Mouse (Mus musculus): Measurements from ENCODE around the gene Arhgap25.
"Not testable (repeated sequence)": the region's sequence is repeated elsewhere in the genome, so short reads cannot be mapped to it uniquely, and the experiment has no call there.

The Arhgap25 gene

DNA sequence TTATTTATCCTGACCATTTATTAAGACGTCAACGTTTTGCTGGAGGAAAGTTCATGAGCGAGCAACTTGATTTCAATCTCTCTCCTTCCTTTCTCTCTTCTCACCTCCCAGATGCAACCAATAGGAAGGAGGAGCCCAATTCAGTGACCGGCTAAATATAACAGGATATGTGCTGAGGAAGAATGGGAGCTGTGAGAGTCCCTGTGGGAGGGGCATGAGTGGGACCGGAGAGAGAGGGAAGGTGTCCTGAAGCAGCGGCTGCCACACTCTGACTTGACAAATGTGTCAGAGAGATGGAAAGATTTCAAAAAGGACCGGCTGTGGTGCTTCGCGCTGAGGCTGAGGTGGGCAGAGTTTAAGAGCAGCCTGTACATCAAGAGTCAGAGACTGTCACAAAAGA is 2.6 kb upstream of the Arhgap25 start:
- peak; percentile 79 for DNase-seq (ENCODE audit: low read depth)

DNA sequence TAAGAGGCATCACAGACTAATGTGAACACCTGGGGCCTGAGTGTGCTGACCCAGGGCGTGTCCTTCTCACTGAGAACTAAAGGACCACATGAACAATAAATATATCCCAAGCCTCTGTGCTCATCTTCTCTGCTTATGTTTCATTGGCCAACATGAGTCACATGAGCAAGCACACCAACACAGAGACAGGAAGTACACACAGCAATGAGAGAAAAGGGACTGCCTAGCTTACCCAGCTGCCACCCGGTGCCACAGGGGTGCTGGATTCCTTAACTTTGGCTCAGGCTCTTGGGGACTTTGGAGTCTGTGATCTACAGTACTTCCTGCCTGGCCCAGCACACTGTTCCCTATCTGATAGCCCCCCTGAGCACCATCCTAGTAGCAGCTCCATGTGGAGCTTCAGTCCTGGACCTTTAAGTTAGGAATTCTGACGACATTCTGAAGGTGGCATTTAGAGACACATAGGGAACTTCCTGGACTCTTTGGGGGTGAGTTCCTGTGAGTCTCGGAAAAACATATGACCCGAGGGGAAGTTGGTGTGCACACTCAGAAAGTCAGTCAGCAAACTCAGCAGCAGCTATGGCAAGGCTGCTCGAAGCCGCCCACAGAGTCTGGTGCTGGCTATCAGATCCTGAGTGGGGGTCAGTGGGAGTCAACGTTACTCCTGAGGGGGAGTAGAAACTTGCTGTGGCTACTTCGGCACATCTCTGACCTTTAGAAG is 2.0 kb upstream of the Arhgap25 start:
- DNase-seq (ENCODE audit: low read depth) = peak; percentile 86

DNA sequence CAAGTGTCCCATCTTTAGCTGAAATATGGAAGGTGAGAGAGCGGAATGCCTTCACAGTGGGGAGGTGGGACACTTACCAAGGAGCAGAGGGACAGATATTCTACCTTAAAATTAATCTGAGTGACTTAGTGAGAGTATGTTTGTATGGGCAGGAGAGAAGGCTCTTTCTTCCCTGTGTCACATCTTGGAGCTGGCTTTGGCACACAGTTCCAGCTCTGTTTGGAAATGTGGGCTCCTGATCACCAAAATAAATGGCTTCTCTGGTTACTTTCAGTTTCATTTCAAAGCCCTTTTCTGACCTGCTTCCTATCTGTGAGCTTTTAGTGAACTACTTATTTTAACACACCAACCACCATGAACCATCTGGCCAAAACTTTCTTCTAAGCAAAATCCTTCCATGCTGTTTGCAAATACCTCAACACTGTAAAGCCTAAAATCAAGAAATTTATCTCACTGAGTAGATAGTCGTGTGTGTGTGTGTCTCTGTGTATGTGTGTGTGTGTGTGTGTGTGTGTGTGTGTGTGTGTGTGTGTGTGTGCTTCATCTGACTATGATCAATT is 1.5 kb downstream of the Arhgap25 start:
- peak; percentile 81 for DNase-seq (ENCODE audit: low read depth)

DNA sequence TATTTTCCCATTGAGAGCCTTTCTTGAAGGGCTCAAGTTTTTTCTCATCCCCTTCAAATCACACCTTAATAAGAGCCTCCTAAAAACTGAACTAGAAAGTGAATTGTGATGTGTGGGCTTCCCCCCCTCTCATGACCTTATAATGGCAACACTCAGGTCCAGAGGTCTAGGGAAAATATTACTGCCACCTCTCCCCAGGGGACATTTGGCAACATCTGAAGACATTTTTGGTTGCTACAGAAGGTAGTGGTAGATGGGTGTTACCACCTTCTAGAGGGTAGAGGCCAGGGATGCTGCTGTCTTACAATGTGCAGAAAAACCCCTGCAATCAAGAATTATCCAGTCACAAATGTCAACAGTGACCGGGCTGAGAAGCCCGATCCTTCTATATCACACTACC is 2.7 kb downstream of the Arhgap25 start:
- DNase-seq (ENCODE audit: low read depth) = peak; percentile 45

DNA sequence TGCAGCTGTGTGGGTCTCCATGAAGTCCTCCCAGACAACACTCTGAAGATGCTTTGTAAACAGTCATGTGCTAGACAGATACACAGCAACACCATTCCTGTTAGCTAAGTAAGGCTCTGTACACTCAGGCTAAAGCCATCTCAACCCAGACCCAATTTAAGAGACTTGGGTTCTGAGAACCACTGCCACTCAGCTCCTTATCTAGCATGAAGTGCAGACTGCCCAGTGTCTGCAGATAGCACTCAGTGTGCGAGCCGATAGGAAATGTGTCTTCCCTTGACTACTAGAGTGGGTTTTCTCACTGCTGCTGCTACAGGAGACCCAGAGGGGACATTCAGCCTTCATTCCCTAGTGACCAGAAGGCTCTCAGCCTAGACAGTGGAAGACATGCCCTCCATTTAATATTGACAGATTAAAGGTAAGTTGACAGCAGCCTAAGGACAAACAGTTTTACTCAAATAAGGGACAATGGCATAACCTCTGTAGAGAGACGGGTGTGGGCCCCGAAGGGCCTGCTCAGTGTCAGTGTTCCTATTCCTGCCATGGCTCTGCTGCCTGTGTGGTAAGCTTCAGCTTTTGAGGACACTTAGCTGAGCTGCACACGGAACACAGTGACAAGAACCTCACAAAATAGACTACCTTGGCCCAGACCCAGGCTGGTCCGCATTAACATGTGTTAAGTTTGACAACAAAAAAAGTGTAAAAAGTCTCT is 5.1 kb downstream of the Arhgap25 start:
- no peak for DNase-seq (ENCODE audit: low read depth)

DNA sequence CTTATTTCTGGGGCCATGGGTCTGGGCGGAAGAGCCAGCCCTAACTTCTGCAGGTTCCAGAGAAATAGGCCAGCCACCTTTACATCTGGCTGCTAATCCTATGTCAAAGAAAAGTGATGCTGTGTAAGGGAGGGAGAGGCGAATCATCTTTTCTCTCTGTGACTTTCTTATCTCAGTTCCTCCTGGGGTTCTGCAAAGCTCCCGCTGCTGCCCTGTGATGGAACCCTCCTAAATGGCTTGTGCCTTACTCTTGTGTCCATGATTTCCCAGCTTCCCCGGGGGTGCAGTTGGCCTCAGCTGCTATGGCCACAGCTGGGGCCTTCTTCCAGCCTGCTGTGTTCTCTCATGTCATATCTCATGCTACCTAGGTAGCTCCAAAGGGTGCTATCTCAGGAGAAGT is 5.7 kb downstream of the Arhgap25 start:
- no peak for DNase-seq (ENCODE audit: low read depth)

DNA sequence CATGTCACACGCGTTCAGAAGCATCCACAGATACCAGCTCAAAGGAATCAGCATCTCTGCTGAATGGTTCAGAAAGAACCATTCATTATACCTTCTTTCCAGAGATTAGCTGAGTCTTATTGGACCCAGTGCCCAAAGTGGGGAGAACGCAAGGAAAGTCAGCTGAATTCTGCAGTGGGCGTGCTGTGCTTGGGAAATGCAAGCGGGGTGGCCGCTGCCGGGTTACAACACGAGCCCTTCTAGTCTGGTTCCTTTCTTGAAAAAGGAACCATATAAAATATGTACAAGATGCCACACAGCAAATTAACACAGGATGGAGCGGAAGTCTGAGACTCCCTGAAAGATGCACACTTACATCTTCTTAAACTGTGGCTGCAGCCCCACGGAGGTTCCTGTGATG is 7.9 kb downstream of the Arhgap25 start:
- DNase-seq (ENCODE audit: low read depth) = no peak

DNA sequence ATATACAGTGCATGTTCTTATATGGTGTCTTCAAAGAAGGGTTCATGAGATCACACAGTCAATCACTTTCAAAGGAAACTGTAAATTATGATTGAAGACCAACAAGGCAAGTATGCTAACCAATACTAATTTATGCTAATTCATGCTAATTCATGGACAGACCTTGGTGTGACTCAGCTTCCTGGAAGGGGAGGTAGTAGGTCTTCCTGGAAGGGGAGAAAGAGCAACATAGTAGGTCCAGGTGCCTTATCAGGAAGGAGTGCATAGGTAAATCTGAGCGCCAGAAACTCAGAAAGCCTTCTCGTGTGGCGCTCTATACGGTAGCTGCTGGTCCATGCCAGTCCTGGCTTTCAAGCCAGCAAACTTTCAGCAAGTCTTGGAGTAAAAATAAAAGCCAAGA is 8.8 kb downstream of the Arhgap25 start:
- DNase-seq (ENCODE audit: low read depth) = peak; percentile 60

DNA sequence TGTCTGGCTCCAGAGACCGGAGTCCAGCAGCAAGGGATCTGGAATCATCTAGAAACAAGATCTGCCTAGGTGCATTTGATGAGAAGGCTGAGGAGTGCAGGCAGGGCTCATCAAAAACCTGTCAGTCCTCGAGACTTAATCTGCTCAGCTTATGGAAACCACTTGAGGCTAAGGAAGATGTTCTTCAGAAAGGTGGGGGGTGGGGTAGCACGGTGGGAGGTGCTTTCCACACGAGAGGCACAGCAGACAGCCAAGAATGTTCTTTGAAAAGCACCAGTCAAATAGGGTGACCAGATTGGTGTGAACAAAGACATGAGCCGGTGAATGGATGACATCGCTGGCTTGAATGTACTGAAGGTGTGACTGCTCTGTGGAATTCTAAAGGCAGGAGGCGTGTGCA is 9.3 kb downstream of the Arhgap25 start:
- DNase-seq (ENCODE audit: low read depth) = peak; percentile 52

DNA sequence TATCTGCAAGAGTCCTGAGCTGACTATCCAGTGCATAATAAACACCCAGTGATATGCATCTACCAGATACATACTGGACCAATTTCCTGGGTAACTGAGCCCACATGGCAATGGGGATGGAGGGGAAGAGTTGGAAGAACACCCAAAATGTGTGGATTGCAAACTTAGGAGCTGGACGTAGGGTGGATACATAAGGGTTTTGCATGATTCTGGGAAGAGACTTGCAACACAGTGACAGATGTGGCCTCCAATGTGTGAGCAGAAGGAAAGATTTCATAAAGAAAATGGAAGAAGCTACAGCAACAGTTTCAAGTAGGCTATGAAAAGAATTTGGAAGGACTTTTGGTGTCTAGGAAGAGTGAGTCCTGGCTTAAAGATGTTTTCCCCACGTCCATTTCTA is 10.0 kb downstream of the Arhgap25 start:
- no peak for DNase-seq (ENCODE audit: low read depth)

DNA sequence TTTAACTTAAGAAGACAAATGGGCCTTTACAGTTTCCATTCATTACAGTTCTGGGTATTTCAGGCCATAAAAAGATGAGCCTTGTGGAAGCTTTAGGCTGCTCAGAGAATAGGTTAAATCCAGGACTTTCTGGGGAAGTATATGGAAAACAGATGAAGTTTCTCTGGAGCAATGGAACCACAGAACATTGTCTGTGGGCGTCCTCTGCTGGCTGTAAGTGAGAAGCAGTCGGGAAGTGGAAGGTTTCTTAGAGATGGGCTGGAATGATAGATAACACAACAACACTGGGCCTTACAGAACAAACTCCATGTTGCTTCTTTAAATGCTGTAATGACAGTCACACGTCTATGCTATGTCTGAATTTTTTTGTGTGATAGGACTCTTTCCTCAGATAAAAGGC is 10.8 kb downstream of the Arhgap25 start:
- DNase-seq (ENCODE audit: low read depth) = no peak

DNA sequence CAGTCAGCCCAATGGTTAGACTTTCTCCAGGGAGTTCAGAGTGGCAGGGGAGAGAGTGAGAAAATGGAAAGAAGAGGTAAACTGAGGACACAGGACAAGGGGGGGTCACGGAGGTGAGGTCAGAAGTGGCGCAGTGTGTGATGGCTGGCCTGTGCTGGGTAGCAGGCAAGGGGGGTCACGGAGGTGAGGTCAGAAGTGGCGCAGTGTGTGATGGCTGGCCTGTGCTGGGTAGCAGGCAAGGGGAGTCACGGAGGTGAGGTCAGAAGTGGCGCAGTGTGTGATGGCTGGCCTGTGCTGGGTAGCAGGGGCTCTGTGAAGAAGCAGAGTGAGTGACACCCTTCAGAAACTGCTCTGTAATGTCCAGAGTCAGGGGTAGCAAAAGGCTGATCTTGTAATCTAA is 11.4 kb downstream of the Arhgap25 start:
- not testable (repeated sequence) for DNase-seq (ENCODE audit: low read depth)

DNA sequence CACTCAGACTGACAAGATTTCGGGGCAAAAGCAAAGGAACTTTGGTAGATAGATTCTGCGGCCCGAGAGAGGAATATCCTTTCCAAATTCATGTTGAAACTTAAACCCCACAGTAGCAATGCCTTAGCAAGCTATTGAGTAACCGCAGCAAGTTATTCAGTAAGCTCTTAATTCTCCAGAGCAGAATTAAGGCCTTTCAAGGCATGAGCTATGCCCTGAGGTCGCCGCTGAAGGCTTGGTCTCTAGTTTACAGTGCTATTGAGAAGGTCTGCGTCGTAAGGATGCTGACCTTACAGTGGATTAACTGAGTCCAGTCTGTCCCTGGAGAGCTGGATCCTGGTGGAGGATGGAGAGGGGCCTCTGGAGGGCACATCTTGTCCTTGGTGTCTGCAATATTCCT is 12.5 kb downstream of the Arhgap25 start:
- DNase-seq (ENCODE audit: low read depth) = no peak

DNA sequence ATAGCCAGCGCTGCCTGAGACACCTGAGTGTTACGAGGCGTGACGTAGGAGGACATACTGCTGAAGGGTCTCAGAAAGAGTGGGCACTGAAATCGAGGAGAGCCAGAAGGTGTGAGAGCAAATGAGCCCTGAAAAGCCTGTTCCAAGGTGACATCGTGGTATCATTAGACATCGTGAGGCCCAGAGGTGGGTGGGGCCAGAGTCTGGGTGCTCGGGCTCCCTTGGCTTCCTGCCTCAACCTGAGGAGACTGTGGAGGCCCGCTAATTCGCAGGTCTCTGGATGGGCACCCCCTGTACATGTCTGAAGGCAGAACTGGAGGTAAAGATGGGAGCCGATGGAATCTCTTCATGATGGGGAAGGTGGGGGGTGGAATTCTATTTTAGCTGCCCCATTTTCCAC is 13.2 kb downstream of the Arhgap25 start:
- no peak for DNase-seq (ENCODE audit: low read depth)

DNA sequence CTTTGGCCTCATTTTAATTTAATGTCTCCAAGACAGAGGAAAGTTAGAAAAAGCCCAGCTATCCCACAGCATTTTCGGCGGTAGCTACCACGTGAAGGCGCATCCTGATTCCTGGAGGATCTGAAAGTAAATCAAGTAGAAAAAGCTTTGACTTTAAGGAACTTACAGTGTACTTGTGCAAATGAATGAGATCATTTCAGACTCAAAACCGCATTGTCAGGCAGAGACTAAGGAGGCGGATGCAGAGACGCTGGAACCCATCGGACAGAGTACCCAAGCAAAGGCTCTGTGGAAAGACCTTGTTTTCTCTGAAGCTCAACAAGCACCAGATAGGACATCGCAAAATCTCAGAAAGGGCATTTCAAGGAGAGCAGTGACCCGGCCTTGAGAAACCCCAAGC is 14.4 kb downstream of the Arhgap25 start:
- DNase-seq (ENCODE audit: low read depth) = no peak

DNA sequence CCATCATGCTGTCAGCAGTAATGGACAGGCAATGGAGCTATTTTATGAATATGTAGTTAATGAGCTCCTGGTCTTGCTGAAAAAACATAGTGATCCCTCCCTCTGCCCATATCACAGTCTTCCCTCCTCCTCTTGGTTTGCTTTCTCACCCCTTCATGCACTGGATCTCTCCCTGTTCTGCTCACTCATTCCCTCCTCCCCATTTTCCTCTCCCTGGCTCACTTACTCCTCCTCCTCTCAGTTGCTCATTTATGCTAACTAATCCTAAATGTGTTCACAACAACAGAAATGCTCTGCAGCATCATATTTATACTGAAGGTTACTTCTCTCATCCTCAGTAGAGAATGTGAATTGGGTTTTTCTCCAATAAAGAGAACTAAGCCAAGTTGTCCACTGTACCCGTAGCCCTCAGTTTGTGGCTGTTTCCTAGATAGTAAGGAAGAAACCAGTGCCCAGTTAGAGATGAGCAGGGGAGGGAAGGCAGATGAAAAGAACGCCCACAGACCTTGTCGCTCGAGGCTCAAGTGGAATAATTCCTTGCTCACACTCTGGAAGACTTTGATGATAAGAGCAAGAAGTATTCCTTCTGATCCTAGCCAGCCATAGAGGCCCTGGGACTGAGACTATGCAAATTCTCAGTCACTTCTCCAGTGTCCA is 15.2 kb downstream of the Arhgap25 start:
- no peak for DNase-seq (ENCODE audit: low read depth)

DNA sequence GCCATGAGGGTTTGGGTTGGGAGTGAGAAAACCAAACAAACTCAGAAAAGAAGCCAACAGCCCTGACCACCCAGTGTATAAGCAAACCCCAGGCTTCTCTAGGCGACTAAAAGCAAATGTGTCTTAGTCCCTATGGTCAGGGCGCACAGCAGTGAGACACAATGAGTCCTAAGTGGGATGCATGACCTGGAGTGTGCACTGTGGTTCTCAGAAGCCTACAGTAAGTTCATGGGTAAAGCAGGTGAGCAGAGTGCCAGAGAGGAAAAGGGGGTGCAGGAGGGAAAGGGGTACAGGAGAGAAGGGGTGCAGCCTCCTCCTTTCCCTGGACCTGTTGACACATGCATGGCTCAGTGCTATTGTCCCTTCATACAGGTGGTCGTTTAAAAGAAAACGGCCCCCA is 18.7 kb downstream of the Arhgap25 start:
- no peak for DNase-seq (ENCODE audit: low read depth)

DNA sequence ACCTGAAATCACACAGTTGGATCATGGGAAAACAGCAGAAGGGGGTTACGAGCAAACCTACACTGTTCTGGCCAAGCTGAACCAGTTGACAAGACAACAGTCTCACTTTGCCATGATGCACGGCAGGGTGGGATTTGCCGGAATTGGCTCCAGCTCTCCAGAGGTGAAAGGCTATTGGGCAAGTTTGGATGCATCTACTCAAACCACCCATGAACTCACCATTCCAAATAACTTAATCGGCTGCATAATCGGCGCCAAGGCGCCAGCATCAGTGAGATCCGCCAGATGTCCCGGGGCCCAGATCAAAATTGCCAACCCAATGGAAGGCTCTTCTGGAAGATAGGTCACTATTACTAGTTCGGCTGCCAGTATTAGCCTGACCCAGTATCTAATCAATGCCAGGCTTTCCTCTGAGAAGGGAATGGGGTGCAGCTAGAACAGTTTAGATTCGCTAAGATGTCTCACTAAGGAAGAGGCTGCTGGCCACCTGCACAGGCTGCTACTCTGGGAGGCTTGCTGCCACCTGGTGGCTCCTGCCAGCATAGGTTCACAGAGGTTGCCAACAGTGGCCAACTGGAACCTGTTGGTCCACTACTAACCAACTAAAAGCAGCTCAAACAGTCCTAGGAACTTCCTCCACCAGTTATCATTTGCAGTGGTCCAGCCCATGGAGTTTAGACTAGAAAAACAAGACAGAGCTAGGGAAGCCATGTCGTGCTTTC is 19.9 kb downstream of the Arhgap25 start:
- peak; percentile 81 for DNase-seq (ENCODE audit: low read depth)

DNA sequence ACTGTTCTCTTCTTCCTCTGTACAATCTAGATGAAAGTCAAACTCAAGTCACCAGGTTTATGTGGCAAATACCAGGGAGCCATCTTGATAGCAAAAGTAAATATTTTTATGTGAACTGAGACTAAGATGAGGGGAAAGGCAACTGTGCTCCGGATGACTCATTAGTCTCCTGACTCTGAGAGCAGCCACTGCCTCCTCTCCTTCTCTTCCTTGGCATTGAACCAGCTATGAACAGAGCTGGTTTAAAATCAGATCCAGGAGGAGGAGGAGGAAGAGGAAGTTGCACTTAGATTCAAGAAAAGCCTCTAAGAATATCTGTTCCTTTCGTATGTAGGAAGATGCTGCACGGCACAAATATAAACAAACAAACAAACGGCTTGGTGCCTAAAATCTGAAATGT is 22.1 kb downstream of the Arhgap25 start:
- peak; percentile 53 for DNase-seq (ENCODE audit: low read depth)

DNA sequence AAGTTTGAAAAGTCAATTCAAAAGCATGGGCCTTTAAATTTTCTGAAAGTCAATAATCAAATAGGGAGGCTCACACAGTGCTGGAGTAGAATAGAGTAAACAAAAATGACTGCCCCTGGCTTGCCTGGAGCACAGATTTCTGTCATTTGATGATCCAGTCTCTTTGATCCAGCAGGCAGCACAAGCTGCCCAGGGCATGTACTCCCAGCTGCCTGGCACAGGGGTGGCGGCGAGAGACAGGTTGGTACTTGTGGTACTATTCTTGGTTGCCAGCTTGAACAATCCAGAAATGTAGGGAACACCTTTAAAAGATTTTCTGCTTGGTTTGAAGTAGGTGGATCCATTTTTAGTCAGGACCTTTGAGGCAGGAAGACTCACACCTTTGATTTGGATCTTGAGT is 23.3 kb downstream of the Arhgap25 start:
- DNase-seq (ENCODE audit: low read depth) = no peak

DNA sequence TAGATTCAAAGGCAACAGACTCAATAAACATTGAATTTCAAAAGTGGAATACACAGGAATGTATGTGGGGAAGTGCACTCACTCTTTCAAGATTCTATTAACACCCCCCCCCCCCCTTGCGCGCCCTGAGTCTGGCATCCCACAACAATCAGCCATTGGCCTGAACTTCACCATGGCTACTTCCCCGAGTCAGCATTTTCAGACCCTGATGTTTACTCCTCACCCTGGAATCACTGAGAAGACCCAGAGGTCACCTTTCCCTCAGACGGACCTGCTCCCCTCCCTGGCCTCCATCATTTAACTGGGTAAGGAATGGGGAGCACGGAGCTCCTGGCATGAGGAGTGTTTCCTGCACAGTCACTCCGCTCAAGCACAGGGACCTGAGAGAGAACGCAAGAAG is 28.2 kb downstream of the Arhgap25 start:
- peak; percentile 47 for DNase-seq (ENCODE audit: low read depth)

DNA sequence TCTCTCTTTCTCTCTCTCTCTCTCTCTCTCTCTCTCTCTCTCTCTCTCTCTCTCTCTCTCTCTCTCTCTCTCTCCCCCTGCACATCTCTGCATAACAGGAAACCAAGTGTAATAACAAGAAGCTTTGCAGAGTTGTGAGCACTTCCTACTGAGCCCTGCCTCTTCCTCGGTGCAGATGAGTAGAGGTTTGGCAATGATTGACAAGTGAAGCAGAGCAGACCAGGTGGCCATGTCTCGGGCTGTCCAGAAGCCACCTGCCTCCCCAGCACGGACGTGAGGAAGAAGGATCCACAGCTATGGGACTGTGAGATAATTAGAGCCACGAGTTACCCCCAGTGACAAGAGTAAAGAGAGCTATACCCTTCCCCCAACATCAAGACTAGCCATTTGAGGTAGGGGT is 29.1 kb downstream of the Arhgap25 start:
- DNase-seq (ENCODE audit: low read depth) = peak; percentile 87

Data from induced T-regulatory cell, adult 2 months (primary cell).